Mouse (Mus musculus): ENCODE measurements around the gene Nxnl2.

Nxnl2 gene

GRCm38 (mm10) chr13:51170691-51171680 is at the start of gene Nxnl2:
TSS of gene Nxnl2 (plus strand) at chr13:51171022.
- peak in 1 of 2 experiments; percentile 17 for DNase-seq (ENCODE audit: low spot score in 2 of 2)

- DNase-seq (ENCODE audit: low spot score in 2 of 2): no peak
These were observed 48.9 kb upstream of the Nxnl2 start for GRCm38 (mm10) chr13:51121966-51122365.

DNA sequence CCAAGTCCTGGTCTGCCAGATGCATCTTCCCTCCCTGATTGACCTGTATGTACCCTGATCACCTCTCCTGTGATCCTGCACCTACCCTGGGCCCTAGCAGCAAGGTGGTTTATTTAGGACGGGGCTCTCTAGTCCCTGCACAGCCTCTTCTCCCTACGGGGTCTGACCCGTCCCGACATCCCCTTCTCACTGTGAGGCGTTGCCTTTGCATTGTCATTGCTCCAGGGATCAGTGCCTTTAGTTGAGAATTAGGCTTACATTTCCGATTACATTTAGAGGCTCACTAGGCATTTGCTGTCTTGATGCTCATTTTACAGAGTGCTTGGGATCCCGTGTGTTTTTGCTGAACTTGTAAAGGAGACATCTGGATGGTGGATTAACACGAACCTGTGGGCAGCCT is 48.1 kb upstream of the Nxnl2 start:
- DNase-seq (ENCODE audit: low spot score in 2 of 2): no peak

- DNase-seq (ENCODE audit: low spot score in 2 of 2): no peak
These were observed 45.5 kb upstream of the Nxnl2 start for GRCm38 (mm10) chr13:51125357-51125756.

- no peak for DNase-seq (ENCODE audit: low spot score in 2 of 2)
These were observed 42.9 kb upstream of the Nxnl2 start for GRCm38 (mm10) chr13:51127906-51128305.

GRCm38 (mm10) chr13:51128417-51128816 is 42.4 kb upstream of the Nxnl2 start:
- DNase-seq (ENCODE audit: low spot score in 2 of 2): no peak

DNA sequence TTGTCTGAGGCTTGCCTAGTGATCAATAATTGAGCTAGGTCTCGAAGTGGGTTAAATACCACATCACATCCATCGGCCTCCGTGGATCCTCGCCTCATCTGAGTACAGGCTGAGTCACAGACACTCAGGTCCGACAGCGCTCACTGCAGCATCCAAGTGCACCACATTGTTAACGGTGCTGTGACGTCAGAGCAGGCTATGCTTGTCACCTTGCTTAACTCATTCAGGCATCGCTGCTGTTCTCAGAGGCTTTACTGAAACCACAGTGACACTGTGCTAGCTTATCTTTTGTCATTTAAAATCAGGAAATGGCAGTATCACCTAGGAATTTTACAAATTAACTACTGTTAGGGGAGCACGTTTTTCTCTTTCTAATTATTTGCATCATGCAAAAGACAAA is 39.6 kb upstream of the Nxnl2 start:
- DNase-seq (ENCODE audit: low spot score in 2 of 2): no peak

- no peak for DNase-seq (ENCODE audit: low spot score in 2 of 2)
These were observed 34.5 kb upstream of the Nxnl2 start for GRCm38 (mm10) chr13:51136315-51136714.

- DNase-seq (ENCODE audit: low spot score in 2 of 2): no peak
These were observed 33.7 kb upstream of the Nxnl2 start for GRCm38 (mm10) chr13:51136996-51137701.

GRCm38 (mm10) chr13:51137702-51138031 is 33.2 kb upstream of the Nxnl2 start:
- DNase-seq (ENCODE audit: low spot score in 2 of 2): no peak

GRCm38 (mm10) chr13:51147106-51147505 is 23.7 kb upstream of the Nxnl2 start:
- no peak for DNase-seq (ENCODE audit: low spot score in 2 of 2)

DNA sequence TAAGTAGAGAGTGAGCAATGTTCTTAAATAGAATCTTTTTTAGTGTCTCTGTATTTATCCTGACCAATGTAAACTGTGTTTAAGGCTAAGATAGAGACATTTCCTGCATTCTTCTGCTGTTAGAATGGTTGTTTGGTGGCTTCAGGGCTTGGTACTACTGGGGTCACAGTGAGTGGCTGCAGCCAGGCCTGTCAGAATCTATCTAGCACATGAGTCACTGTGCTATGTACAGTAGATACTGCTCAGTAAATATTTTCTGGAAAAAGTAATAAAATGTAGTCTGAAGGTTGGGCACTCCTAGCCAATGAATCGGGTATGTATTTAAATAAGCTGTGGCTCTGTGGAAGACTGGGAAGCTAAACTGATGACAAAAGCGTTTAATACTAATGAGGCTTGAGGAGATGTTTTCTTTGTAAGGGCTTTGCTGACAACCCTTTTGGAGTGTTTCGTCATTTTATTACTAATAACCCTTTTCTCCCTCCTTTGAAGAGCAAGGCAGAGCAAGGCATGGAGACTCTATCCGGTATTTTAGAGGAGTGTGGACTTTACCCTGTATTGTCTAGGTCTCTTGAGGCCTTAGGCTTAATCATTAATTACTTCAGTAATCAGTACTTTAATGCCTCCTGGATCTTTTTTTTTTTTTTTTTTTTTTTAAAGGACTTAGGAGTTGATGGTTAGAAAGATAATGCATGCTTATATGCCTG is 17.7 kb upstream of the Nxnl2 start:
- no peak for DNase-seq (ENCODE audit: low spot score in 2 of 2)

GRCm38 (mm10) chr13:51153670-51154030 is 17.2 kb upstream of the Nxnl2 start:
- DNase-seq (ENCODE audit: low spot score in 2 of 2): no peak

DNA sequence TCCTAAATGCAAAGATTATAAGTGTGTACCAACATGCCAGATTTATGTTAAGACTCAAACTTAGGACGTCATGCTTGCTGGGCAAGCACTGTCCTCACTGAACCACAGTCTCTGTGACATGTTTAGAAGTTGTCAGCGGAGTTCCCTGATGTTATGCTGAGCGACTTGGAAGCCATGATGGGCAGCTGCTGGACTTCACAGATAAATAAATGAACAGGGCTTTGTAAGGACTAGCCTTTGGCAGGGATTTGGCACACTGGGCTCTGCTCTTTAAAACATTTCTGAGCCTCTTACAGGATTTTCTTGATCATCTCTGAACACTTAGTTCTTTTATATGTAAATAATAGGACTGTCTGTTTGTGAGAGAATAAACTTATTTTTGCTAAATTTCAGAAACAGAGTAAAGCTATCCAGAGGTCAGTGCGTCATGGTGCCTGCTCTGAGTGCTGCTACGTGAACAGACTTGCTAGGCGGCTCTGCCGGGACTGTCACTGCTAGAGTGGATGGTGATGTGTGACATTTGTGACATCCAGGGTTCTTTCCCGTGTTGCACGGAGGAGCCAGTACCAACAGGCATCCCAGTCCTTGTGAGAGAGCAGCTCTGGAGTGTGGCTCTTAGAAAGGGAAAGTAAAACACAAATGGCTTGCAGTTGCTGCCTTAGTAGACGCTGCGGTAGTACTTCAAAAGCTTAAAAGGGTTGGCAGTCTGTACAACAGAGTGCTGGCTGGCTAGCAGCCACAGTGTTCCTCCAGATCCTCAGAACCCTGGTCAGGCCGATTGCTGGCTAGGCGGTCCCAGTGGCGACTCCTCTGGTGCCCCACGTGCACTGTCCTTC is 15.4 kb upstream of the Nxnl2 start:
- no peak for DNase-seq (ENCODE audit: low spot score in 2 of 2)

- no peak for DNase-seq (ENCODE audit: low spot score in 2 of 2)
These were observed 14.8 kb upstream of the Nxnl2 start for GRCm38 (mm10) chr13:51156014-51156386.

GRCm38 (mm10) chr13:51157291-51157690 is 13.5 kb upstream of the Nxnl2 start:
- DNase-seq (ENCODE audit: low spot score in 2 of 2): no peak

DNA sequence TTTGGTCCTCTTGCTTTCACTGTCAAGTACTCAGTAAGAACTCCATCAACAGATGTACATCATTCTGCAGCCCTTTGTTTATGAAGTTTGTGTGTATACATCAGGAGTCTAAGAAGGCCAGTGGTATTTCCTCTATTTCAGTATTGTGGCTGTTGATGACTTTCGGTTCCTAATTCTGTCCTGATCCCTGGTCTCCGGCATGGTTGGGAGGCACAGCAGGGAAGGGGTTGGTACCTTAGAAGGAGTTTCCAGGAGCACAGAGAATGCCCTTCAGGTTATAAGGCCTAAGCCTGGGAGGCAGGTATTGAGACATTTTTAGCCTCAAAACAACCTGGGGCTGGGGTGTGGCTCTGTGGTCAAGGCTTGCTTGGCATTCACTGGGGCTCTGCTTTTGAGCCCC is 9.2 kb upstream of the Nxnl2 start:
- no peak for DNase-seq (ENCODE audit: low spot score in 2 of 2)

DNA sequence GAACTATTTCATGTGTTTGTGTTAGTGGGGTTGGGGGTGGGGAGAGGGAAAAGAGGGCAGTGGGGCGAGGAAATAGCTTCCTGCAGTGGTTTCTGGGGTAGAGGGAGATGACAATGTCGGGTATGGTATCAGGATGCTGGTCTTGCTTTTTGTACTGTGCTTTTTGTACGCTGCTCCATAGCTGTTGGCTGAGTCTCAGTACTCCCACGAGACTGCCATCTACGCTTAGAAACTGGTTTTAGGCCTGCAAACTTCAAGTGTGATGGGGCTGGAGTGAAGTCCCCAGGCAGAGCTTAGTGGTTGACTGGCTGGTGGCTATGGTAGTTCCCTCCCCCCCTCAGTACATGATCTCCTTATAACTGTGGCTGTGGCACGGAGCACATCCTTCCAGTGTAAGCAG is 8.6 kb upstream of the Nxnl2 start:
- DNase-seq (ENCODE audit: low spot score in 2 of 2): no peak

DNA sequence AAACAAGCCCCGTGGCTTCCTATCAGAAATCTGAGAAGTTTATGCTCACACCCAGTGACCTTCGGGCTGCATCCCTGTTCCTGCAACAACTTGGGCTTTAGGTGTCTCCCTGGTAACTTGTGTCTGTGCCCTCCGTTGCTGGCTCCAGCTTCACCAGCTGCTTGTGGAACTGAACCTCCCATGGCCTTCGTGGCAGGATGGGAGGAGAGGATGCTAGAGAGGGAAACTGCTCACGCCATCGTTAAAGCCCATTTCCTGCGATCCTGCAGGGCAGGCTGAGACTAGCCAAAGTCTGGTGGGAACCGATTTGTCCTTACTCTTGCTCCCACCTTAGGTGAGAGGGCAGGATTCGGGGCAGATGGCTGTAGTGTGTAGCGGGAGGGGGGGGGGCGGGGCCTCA is 4.1 kb upstream of the Nxnl2 start:
- DNase-seq (ENCODE audit: low spot score in 2 of 2): no peak

- no peak for DNase-seq (ENCODE audit: low spot score in 2 of 2)
These were observed 607 bp upstream of the Nxnl2 start for GRCm38 (mm10) chr13:51170215-51170614.

DNA sequence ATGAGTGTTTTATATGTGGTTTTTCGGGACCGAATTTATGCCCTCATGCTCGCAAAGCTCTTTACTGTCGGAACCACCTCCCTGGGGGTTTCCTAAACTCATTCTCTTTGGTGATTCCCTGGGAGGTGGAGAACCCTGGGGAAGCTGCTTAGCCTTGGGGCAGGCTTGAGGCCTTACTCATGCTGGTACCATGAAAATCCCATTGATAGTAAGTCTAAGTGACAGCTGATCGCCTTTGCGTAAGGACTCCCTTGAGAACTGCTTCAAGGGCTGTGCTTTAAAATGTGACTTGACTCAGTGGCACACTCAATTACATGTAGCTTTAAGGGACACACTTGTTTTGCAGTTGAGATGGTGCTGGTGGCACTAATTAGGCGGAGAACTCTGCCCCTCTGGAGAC is 1.8 kb downstream of the Nxnl2 start:
- no peak for DNase-seq (ENCODE audit: low spot score in 2 of 2)

DNA sequence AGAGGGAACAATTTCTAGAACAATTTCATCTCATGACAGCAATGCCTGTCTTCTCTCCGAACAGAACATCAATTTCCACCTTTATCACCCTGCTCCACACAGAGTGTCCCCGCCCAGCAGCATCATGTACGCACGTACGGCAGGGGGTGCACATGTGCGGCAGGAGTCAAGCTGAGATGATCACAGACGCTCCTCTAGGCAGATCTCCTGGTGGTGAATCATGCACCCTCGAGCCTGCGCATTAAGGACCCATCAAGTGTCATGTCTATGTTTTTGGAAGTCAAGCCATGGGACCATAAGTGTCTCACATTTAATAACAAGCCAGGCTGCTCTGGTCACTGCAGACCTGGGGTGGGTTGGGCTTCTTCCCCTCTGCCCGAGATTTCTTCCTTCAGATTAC is 8.1 kb downstream of the Nxnl2 start:
- no peak for DNase-seq (ENCODE audit: low spot score in 2 of 2)
